Mouse (Mus musculus): ENCODE data around the gene Josd1. TPM values are rescaled to one million over a fixed set of nuclear protein-coding genes. Genes with fewer than 3 reads are reported as not detected.

Gene Josd1
- polyA plus RNA-seq, 2 experiments, result 21.1 to 38.7 TPM

DNA sequence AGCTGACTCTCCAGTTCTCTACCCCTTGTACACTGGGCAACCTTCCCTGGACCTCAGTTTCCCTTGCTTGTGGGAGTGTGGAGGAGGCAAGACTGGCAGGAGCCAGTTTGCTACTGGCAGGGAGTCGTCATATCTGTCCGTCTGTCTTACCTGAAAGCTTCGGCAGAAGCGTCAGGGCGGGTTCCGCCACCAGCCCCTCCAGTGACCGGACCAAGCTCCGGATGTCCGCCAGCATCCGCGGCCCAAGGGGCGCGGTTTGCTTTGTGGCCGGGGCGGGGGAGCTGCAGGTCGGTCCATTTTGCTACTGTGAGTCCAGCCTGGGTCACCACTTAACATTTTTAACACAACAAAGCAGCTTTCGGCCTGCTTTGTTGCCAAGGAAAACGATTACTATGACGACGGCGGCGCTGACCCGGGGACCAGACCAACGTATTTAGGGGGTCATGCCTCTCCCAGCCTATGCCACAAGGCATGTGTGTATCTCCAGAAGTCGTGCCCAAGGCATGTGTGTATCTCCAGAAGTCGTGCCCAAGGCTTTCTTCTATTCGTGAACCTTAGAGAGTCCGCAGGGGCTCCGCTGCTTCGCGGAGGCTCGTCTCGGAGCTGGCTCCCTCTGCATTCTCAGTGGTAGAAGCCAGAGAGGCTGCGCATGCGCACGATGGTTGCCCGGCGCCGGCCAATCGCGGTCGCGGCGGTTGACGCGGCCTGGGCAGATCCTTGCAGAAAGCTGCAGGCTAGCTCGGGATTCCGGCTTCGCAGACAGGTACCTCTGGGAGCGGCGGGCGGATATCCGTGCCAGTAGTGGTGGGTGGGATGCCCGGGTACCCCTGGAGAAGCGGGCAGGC, 29.0 kb downstream of the Josd1 start, which contains the start of the genes Fam227a and Cby1:
Gene Fam227a, minus strand, starts transcription at position 426 of the 845 bp plus-strand sequence.
Gene Cby1, plus strand, starts transcription at position 669 of the 845 bp plus-strand sequence.
- peak within 1 kb of the TSS; percentile 83 for H3K4me3 ChIP-seq (replicated peaks; ENCODE audit: low read length)
- 0 out of 2 replicates have a peak, but pooled peaks have one; percentile 59 for TF ChIP-seq POLR2A (IDR thresholded peaks at IDR 0.05; ENCODE audit: borderline replicate concordance, extremely low read depth, insufficient read depth, insufficient read length)
- WGBS, result under 1% methylated on average over 55 of the region's 55 CpGs
- peak; percentile 89 for ATAC-seq (ENCODE audit: low FRiP score, low read depth)
- H3K4me1 ChIP-seq (ENCODE audit: control insufficient read depth, insufficient read depth, low read length), result peaks cover 6% of the 10 kb centered on the region; the same call in 1 of the 2 replicates
- DNase-seq (ENCODE audit: low spot score), result peak; percentile 96
- H3K27ac ChIP-seq (replicated peaks; ENCODE audit: low read depth, low read length), result peak within 1 kb of the TSS; percentile 95
- H3K4me2 ChIP-seq (replicated peaks; ENCODE audit: low read depth, low read length, severe bottlenecking), result peak within 1 kb of the TSS; percentile 87
- H3K36me3 ChIP-seq (ENCODE audit: control insufficient read depth, insufficient read depth, low read length), result no peaks in the 10 kb centered on the region; the same call in 1 of the 2 replicates
- peak within 1 kb of the TSS; percentile 74 for H3K9ac ChIP-seq (ENCODE audit: low read depth, low read length, severe bottlenecking)
- no peaks in the 10 kb centered on the region for H3K9me3 ChIP-seq (ENCODE audit: control insufficient read depth, low read length)
- H3K27me3 ChIP-seq (ENCODE audit: control insufficient read depth, insufficient read depth, low read length), result no peaks in the 10 kb centered on the region

DNA sequence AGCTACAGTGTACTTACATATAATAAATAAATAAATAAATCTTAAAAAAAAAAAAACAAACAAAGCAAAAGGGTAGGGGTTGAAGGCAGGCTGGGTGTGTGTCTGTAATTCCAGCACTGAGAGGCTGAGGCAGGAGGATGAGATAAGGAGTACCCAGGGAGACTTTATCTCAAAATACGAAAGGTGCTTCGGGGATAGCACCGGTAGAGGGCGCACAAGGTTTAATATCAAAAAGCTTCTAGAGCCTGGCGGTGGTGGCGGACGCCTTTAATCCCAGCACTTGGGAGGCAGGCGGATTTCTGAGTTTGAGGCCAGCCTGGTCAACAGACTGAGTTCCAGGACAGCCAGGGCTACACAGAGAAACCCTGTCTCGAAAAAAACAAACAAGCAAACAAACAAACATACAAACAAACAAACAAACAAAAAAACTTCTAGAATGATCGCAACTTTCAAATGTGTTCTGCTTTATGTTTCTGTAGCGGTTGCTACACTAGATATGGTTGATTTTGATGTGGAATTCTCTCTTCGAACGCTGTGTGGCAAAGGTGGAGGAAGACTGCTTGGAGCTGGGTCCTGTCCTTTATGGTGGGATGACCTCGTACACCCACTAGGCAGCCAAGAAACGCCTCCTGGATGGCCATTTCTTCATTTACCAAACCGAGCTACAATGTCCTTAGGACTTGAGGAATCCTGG, 29.7 kb downstream of the Josd1 start:
- 4% methylated on average over 16 of the region's 16 CpGs for WGBS
- Histone ChIP-seq H3K4me2 (replicated peaks; ENCODE audit: low read depth, low read length, severe bottlenecking) (peak overlapping the region; percentile 87), H3K9me3 (ENCODE audit: control insufficient read depth, low read length) (no peaks in the 10 kb centered on the region), H3K27ac (replicated peaks; ENCODE audit: low read depth, low read length) (peak overlapping the region; percentile 95), H3K4me1 (ENCODE audit: control insufficient read depth, insufficient read depth, low read length) (peaks cover 6% of the 10 kb centered on the region; the same call in 1 of the 2 replicates), H3K27me3 (ENCODE audit: control insufficient read depth, insufficient read depth, low read length) (no peaks in the 10 kb centered on the region), H3K4me3 (replicated peaks; ENCODE audit: low read length) (peak overlapping the region; percentile 83), H3K9ac (ENCODE audit: low read depth, low read length, severe bottlenecking) (peak overlapping the region; percentile 74), H3K36me3 (ENCODE audit: control insufficient read depth, insufficient read depth, low read length) (no peaks in the 10 kb centered on the region; the same call in 1 of the 2 replicates)
- DNase-seq (ENCODE audit: low spot score), result peak; percentile 95
- ATAC-seq (ENCODE audit: low FRiP score, low read depth), result 0 out of 2 replicates have a peak, but pooled peaks have one; percentile 13
- TF ChIP-seq POLR2A (IDR thresholded peaks at IDR 0.05; ENCODE audit: borderline replicate concordance, extremely low read depth, insufficient read depth, insufficient read length), result no peak

DNA sequence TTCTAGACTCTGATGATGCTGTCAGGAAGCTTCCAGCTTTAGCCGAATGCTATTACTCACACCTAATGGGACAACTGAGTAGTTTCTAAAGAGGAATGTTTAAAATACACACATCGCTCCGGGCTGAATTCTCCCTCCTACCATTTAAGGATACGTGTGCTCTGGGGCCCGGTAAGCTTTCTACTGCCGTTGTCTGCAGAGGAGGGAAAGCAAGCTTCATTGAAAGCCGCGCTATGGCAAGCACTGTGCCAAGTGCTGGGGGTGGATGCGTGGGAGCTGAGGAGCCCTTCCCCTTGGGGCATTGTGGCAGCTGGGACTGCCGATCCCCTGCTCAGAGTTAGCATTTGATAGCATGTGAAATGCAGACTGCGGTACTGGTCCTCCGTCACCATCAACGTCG, 31.3 kb downstream of the Josd1 start:
- Histone ChIP-seq H3K4me3 (replicated peaks; ENCODE audit: low read length) (no peak overlapping the region), H3K36me3 (ENCODE audit: control insufficient read depth, insufficient read depth, low read length) (0 out of 2 replicates have a peak, but pooled peaks cover 3% of the 10 kb centered on the region), H3K9me3 (ENCODE audit: control insufficient read depth, low read length) (peaks cover 4% of the 10 kb centered on the region; the same call in 1 of the 2 replicates), H3K9ac (ENCODE audit: low read depth, low read length, severe bottlenecking) (no peak overlapping the region), H3K4me2 (replicated peaks; ENCODE audit: low read depth, low read length, severe bottlenecking) (no peak overlapping the region), H3K4me1 (ENCODE audit: control insufficient read depth, insufficient read depth, low read length) (peaks cover 6% of the 10 kb centered on the region; the same call in 1 of the 2 replicates), H3K27ac (replicated peaks; ENCODE audit: low read depth, low read length) (no peak overlapping the region), H3K27me3 (ENCODE audit: control insufficient read depth, insufficient read depth, low read length) (no peaks in the 10 kb centered on the region)
- WGBS, result 92% methylated on average over 14 of the region's 14 CpGs
- no peak for DNase-seq (ENCODE audit: low spot score)
- ATAC-seq (ENCODE audit: low FRiP score, low read depth), result no peak
- no peak for TF ChIP-seq POLR2A (IDR thresholded peaks at IDR 0.05; ENCODE audit: borderline replicate concordance, extremely low read depth, insufficient read depth, insufficient read length)

GRCm38 (mm10) chr15:79651481-79651880, 36.2 kb downstream of the Josd1 start:
- no peak overlapping the region for H3K9ac ChIP-seq (ENCODE audit: low read depth, low read length, severe bottlenecking)
- H3K27me3 ChIP-seq (ENCODE audit: control insufficient read depth, insufficient read depth, low read length), result no peaks in the 10 kb centered on the region
- H3K4me1 ChIP-seq (ENCODE audit: control insufficient read depth, insufficient read depth, low read length), result no peaks in the 10 kb centered on the region
- ATAC-seq (ENCODE audit: low FRiP score, low read depth), result no peak
- TF ChIP-seq POLR2A (IDR thresholded peaks at IDR 0.05; ENCODE audit: borderline replicate concordance, extremely low read depth, insufficient read depth, insufficient read length), result no peak
- H3K4me3 ChIP-seq (replicated peaks; ENCODE audit: low read length), result no peak overlapping the region
- H3K27ac ChIP-seq (replicated peaks; ENCODE audit: low read depth, low read length), result no peak overlapping the region
- no peak overlapping the region for H3K4me2 ChIP-seq (replicated peaks; ENCODE audit: low read depth, low read length, severe bottlenecking)
- DNase-seq (ENCODE audit: low spot score), result no peak
- H3K36me3 ChIP-seq (ENCODE audit: control insufficient read depth, insufficient read depth, low read length), result peaks cover 6% of the 10 kb centered on the region; the same call in 1 of the 2 replicates
- WGBS, result 76% methylated on average over 4 of the region's 4 CpGs
- peaks cover 5% of the 10 kb centered on the region; the same call in 1 of the 2 replicates for H3K9me3 ChIP-seq (ENCODE audit: control insufficient read depth, low read length)

DNA sequence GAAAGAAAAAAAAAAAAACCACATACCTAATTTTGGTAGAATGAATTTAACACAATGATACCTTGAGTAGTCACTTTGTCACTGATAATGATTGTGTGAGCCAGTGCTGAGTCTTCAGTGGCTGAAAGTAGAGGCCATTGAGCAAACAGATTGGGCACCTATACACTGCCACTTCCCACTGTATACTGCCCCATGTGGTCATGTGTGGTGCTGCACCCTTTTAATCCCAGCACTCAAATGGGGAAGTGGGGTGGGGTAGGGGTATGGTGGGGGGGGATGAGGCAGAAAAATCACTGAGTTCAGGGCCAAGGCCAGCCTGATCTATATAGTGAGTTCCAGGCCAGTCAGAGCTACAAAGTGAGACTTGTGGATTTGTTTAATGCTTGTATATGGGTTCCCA, 37.1 kb downstream of the Josd1 start:
- H3K4me2 ChIP-seq (replicated peaks; ENCODE audit: low read depth, low read length, severe bottlenecking), result no peak overlapping the region
- H3K36me3 ChIP-seq (ENCODE audit: control insufficient read depth, insufficient read depth, low read length), result peaks cover 6% of the 10 kb centered on the region; the same call in 1 of the 2 replicates
- H3K27ac ChIP-seq (replicated peaks; ENCODE audit: low read depth, low read length), result no peak overlapping the region
- no peak overlapping the region for H3K4me3 ChIP-seq (replicated peaks; ENCODE audit: low read length)
- peaks cover 5% of the 10 kb centered on the region; the same call in 1 of the 2 replicates for H3K9me3 ChIP-seq (ENCODE audit: control insufficient read depth, low read length)
- H3K9ac ChIP-seq (ENCODE audit: low read depth, low read length, severe bottlenecking), result no peak overlapping the region
- H3K27me3 ChIP-seq (ENCODE audit: control insufficient read depth, insufficient read depth, low read length), result no peaks in the 10 kb centered on the region
- no peak for ATAC-seq (ENCODE audit: low FRiP score, low read depth)
- TF ChIP-seq POLR2A (IDR thresholded peaks at IDR 0.05; ENCODE audit: borderline replicate concordance, extremely low read depth, insufficient read depth, insufficient read length), result no peak
- H3K4me1 ChIP-seq (ENCODE audit: control insufficient read depth, insufficient read depth, low read length), result no peaks in the 10 kb centered on the region
- no peak for DNase-seq (ENCODE audit: low spot score)
